Mouse (Mus musculus) natural killer cell, adult 2 months (primary cell): ENCODE data around the gene Mast4.

ENCODE experiments used
- DNase-seq, 2 experiments: peaks; one replicate each; pipeline ENCODE4 v3.0.0; 2022; ENCODE audit warnings: low spot score in 2 of 2

Mast4 gene

GRCm38 (mm10) chr13:102919741-102920140 is 414.6 kb downstream of the Mast4 start:
- no peak for DNase-seq

GRCm38 (mm10) chr13:102918616-102919015 is 415.7 kb downstream of the Mast4 start:
- no peak for DNase-seq

- no peak for DNase-seq
These were observed 419.0 kb downstream of the Mast4 start for GRCm38 (mm10) chr13:102915341-102915740.

- DNase-seq = no peak
These were observed 419.5 kb downstream of the Mast4 start for GRCm38 (mm10) chr13:102914800-102915199.

GRCm38 (mm10) chr13:102913919-102914318 is 420.4 kb downstream of the Mast4 start:
- DNase-seq = no peak

GRCm38 (mm10) chr13:102912867-102913266 is 421.4 kb downstream of the Mast4 start:
- DNase-seq = no peak

- no peak for DNase-seq
These were observed 424.5 kb downstream of the Mast4 start for GRCm38 (mm10) chr13:102909654-102910418.

- no peak for DNase-seq
These were observed 427.7 kb downstream of the Mast4 start for GRCm38 (mm10) chr13:102906661-102907009.

GRCm38 (mm10) chr13:102906004-102906660 is 428.2 kb downstream of the Mast4 start:
- peak; percentile 58 to 85 for DNase-seq

GRCm38 (mm10) chr13:102905361-102905950 is 428.8 kb downstream of the Mast4 start:
- no peak for DNase-seq

- no peak for DNase-seq
These were observed 430.6 kb downstream of the Mast4 start for GRCm38 (mm10) chr13:102903689-102904088.

GRCm38 (mm10) chr13:102902123-102902522 is 432.2 kb downstream of the Mast4 start:
- no peak for DNase-seq

GRCm38 (mm10) chr13:102900531-102900930 is 433.8 kb downstream of the Mast4 start:
- DNase-seq = no peak

GRCm38 (mm10) chr13:102900083-102900420 is 434.2 kb downstream of the Mast4 start:
- no peak for DNase-seq

GRCm38 (mm10) chr13:102899253-102900082 is 434.8 kb downstream of the Mast4 start:
- DNase-seq = no peak

- DNase-seq = peak in 1 of 2 experiments; percentile 34
These were observed 435.7 kb downstream of the Mast4 start for GRCm38 (mm10) chr13:102898374-102899131.

GRCm38 (mm10) chr13:102896322-102896721 is 438.0 kb downstream of the Mast4 start:
- DNase-seq = no peak

- peak; percentile 19 to 53 for DNase-seq
These were observed 438.4 kb downstream of the Mast4 start for GRCm38 (mm10) chr13:102895894-102896293.

- no peak for DNase-seq
These were observed 439.7 kb downstream of the Mast4 start for GRCm38 (mm10) chr13:102894287-102895234.

- DNase-seq = no peak
These were observed 441.5 kb downstream of the Mast4 start for GRCm38 (mm10) chr13:102892783-102893182.
